Mouse (Mus musculus) erythroid progenitor cell, adult 5-6 weeks (primary cell): ENCODE data around the gene Phf3. TPM values are rescaled to one million over a fixed set of nuclear protein-coding genes. Genes with fewer than 3 reads are reported as not detected.
"Not testable (repeated sequence)": the region's sequence is repeated elsewhere in the genome, so short reads cannot be mapped to it uniquely, and the experiment has no call there.

ENCODE experiments used
- ATAC-seq: replicated peaks from 2 replicates; pipeline ENCODE4 v1.8.0; 2016; ENCODE audit warnings: moderate number of reproducible peaks, mild to moderate bottlenecking, moderate TSS enrichment, inconsistent platforms; ENCODE audit not compliant: poor library complexity, low FRiP score, severe bottlenecking
- total RNA-seq, 2 experiments: library from RNA; stranded (forward) in 1 of 2; stranded (reverse) in 1 of 2; fragments of 150-400 nt in 1 of 2; fragments of 186-747, 209-891 nt in 1 of 2; gene quantifications; 2 replicates each; pipeline versions ENCODE4 v1.2.3 to v1.2.4; 2015 to 2017; ENCODE audit warnings: low replicate concordance in 2 of 2

The Phf3 gene
- 50.1 and 58.7 TPM in 2 replicates for total RNA-seq (2015; ENCODE audit: low replicate concordance)
- total RNA-seq (2017; ENCODE audit: low replicate concordance) = 75.3 and 113 TPM in 2 replicates

- peak; percentile 90 for ATAC-seq
Observed at GRCm38 (mm10) chr1:30873541-30874260, at the start of gene Phf3. Gene Phf3 (minus strand): TSS chr1:30873921.

GRCm38 (mm10) chr1:30922237-30922636 is 48.5 kb upstream of the Phf3 start:
- no peak for ATAC-seq

GRCm38 (mm10) chr1:30921252-30921651 is 47.5 kb upstream of the Phf3 start:
- ATAC-seq = no peak

- ATAC-seq = peak; percentile 49; the same call in 1 of the 2 replicates
Observed at GRCm38 (mm10) chr1:30920620-30921177, 47.0 kb upstream of the Phf3 start.

- ATAC-seq = no peak
Observed at GRCm38 (mm10) chr1:30910172-30910571, 36.5 kb upstream of the Phf3 start.

- no peak for ATAC-seq
Observed at GRCm38 (mm10) chr1:30908797-30909196, 35.1 kb upstream of the Phf3 start.

- no peak for ATAC-seq
Observed at GRCm38 (mm10) chr1:30903480-30904218, 29.9 kb upstream of the Phf3 start.

- no peak for ATAC-seq
Observed at GRCm38 (mm10) chr1:30898691-30899090, 25.0 kb upstream of the Phf3 start.

GRCm38 (mm10) chr1:30895366-30895765 is 21.6 kb upstream of the Phf3 start:
- ATAC-seq = not testable (repeated sequence)

- not testable (repeated sequence) for ATAC-seq
Observed at GRCm38 (mm10) chr1:30883806-30884205, 10.1 kb upstream of the Phf3 start.

GRCm38 (mm10) chr1:30875746-30876145 is 2.0 kb upstream of the Phf3 start:
- no peak for ATAC-seq

- no peak for ATAC-seq
Observed at GRCm38 (mm10) chr1:30874261-30875131, 775 bp upstream of the Phf3 start.

GRCm38 (mm10) chr1:30872836-30873540 is 733 bp downstream of the Phf3 start:
- ATAC-seq = peak; percentile 65

GRCm38 (mm10) chr1:30867786-30868185 is 5.9 kb downstream of the Phf3 start:
- ATAC-seq = no peak

- no peak for ATAC-seq
Observed at GRCm38 (mm10) chr1:30852518-30852917, 21.2 kb downstream of the Phf3 start.

- ATAC-seq = no peak
Observed at GRCm38 (mm10) chr1:30851920-30852319, 21.8 kb downstream of the Phf3 start.

GRCm38 (mm10) chr1:30850906-30851305 is 22.8 kb downstream of the Phf3 start:
- ATAC-seq = no peak

- no peak for ATAC-seq
Observed at GRCm38 (mm10) chr1:30849955-30850354, 23.8 kb downstream of the Phf3 start.

- no peak for ATAC-seq
Observed at GRCm38 (mm10) chr1:30847706-30848105, 26.0 kb downstream of the Phf3 start.
